Mouse (Mus musculus) heart, embryonic 15.5 days (tissue): ENCODE results near the gene Gm10964. TPM values are rescaled to one million over a fixed set of nuclear protein-coding genes. Genes with fewer than 3 reads are reported as not detected.
"Not testable (repeated sequence)": the region's sequence is repeated elsewhere in the genome, so short reads cannot be mapped to it uniquely, and the experiment has no call there.

Experiments
- ATAC-seq: fragments of 200-750 bp; cut with Nextera tagmentation; replicated peaks from 2 replicates; pipeline ENCODE4 v1.8.0; 2017; ENCODE audit warnings: low read depth, moderate TSS enrichment; ENCODE audit not compliant: insufficient number of reproducible peaks, insufficient read depth, low FRiP score
- H3K27ac ChIP-seq: fragments of 300-500 bp; sonication (generic); 2 replicates; pipeline ENCODE4 v1.5.1; 2015; ENCODE audit warnings: mild to moderate bottlenecking, inconsistent platforms
- H3K27me3 ChIP-seq: fragments of 300-500 bp; sonication (generic); 2 replicates; pipeline ENCODE4 v1.6.1; 2015; ENCODE audit warnings: inconsistent platforms
- H3K36me3 ChIP-seq: fragments of 300-500 bp; sonication (generic); 2 replicates; pipeline ENCODE4 v1.6.1; 2015; ENCODE audit warnings: mild to moderate bottlenecking, inconsistent platforms
- H3K4me1 ChIP-seq: fragments of 300-500 bp; sonication (generic); replicated peaks from 2 replicates; pipeline ENCODE4 v1.6.1; 2015; ENCODE audit warnings: inconsistent platforms
- H3K4me2 ChIP-seq: fragments of 300-500 bp; sonication (generic); 2 replicates; pipeline ENCODE4 v1.6.1; 2015; ENCODE audit warnings: inconsistent platforms, mild to moderate bottlenecking, moderate library complexity
- H3K4me3 ChIP-seq: fragments of 300-500 bp; sonication (generic); 2 replicates; pipeline ENCODE4 v1.5.1; 2015; ENCODE audit warnings: mild to moderate bottlenecking, inconsistent platforms
- H3K9ac ChIP-seq: fragments of 300-500 bp; sonication (generic); 2 replicates; pipeline ENCODE4 v1.6.1; 2015; ENCODE audit warnings: mild to moderate bottlenecking, inconsistent platforms
- H3K9me3 ChIP-seq: fragments of 300-500 bp; sonication (generic); replicated peaks from 2 replicates; pipeline ENCODE4 v1.6.1; 2016; ENCODE audit warnings: inconsistent platforms
- WGBS: fragments of 180-500 bp; shearing (Covaris S2); methylation state at CpG from one replicate; pipeline ENCODE4 v1.1.7; 2015; ENCODE audit warnings: mixed read lengths; 5-methylcytosine and 5-hydroxymethylcytosine counted together
- polyA plus RNA-seq: library from polyadenylated mRNA; unstranded; fragments of >200 nt; fragmentation: Nextera tagmentation; extraction: Ambion mirVana; gene quantifications from 2 replicates; pipeline ENCODE4 v1.2.1, GENCODE M21; 2015

The Gm10964 gene
- polyA plus RNA-seq, 1 experiment from 2014 or later, result not detected

DNA sequence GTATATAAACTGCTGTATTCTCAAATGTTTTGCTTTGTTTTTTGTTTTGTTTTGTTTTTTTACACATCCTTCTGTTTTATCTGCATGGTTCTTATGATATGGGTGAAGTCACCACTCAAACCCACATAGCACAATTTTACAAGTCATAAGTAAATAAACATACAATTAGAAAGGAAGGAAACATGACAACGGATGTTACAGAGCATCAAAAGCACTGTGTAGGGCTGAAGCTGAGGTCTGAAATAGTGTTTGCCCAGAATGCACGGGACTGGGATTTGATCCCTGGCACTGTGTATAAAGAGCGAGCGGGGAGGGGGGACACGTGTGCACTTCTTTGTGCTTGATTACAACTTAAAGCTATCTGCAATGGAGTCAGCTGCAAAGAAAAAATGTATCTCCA lies 41.6 kb downstream of the Gm10964 start:
- no peaks in the 10 kb centered on the region for H3K27me3 ChIP-seq
- no peak for ATAC-seq
- no peak overlapping the region for H3K9ac ChIP-seq
- H3K27ac ChIP-seq, result no peak overlapping the region
- H3K36me3 ChIP-seq, result peaks cover 14% of the 10 kb centered on the region
- no peak overlapping the region for H3K4me3 ChIP-seq
- no peaks in the 10 kb centered on the region for H3K9me3 ChIP-seq
- H3K4me2 ChIP-seq, result no peak overlapping the region
- 68% methylated on average over 5 of the region's 5 CpGs for WGBS
- H3K4me1 ChIP-seq, result peaks cover 27% of the 10 kb centered on the region

DNA sequence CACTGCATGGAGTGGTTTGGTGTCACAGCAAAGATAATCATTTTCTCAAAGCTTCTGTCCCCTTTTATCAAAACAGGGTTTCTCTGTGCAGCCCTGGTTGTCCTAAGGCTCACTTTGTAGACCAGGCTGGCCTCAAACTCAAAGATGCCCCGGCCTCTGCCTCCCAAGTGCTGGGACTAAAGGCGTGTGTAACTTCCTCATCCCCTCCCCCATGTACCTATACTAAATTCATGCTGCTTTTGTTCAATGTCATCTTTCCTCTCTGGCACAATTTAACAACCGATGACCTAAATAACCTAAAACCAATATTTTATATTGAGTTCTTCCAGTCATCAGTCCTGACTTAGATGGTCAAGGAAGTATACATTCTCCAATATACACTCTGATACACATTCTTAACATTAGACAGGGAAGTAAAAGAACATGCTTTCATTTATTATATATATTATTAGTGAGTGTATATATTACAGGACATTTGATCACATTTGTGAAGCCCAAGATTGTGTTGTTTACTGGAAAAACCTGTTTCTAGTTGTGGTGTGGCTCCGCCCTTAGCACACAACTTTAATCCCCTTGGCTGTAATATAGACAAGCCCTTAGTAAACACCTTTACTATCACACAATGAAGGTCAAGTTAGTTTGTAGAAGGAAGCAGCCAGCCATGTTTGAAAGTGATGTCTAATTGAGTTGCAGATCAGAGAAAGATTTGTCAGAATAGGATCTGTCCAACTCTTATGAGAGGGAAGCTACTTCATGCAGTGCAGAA lies 43.9 kb downstream of the Gm10964 start:
- no peak overlapping the region for H3K27ac ChIP-seq
- no peak for ATAC-seq
- WGBS, result 84% methylated on average over 4 of the region's 4 CpGs
- H3K9me3 ChIP-seq, result no peaks in the 10 kb centered on the region
- no peak overlapping the region for H3K4me2 ChIP-seq
- H3K9ac ChIP-seq, result no peak overlapping the region
- no peaks in the 10 kb centered on the region for H3K27me3 ChIP-seq
- no peak overlapping the region for H3K4me3 ChIP-seq
- H3K36me3 ChIP-seq, result peaks cover 2% of the 10 kb centered on the region; the same call in 1 of the 2 replicates
- peaks cover 35% of the 10 kb centered on the region for H3K4me1 ChIP-seq

DNA sequence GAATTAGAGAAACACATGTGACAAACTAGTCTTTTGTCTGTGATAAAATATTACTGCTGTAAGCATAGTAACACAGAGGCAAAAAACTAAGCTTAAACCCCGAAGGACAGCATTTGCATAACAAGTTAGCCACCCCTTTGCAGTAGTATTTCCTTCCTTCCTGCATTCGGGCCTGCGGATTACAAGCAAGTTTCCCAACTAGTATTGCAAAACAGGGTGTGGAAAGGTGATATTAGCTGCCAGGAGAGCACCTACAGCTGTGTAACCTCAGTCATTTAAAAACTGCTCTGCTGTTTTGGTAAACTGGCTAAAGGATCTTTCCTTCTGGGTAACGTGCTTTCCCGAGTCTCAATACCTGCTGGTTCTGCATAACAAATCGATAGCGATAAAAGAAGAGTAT lies 48.1 kb downstream of the Gm10964 start:
- H3K4me2 ChIP-seq, result no peak overlapping the region

DNA sequence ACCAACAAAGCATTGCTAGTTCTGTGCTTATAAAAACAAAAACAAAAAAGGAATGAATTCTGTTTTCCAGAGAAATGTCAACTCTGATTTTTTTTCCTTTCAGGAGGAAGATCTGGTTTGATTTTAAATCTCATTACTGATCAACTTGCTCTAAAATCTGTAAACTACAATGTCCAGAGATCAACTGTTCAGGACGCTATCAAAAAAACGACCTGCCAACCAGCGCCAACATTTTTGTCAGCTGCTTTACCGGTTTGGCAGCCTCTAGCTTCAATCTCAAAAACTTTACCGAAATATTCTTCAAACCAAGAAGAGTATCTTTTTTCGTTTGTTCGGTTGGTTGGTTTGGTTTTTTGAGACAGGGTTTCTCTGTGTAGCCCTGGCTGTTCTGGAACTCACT lies 49.9 kb downstream of the Gm10964 start:
- Histone ChIP-seq H3K27ac (peak overlapping the region; percentile 93; the same call in 1 of the 2 replicates), H3K4me2 (peak overlapping the region; percentile 73), H3K4me1 (peaks cover 31% of the 10 kb centered on the region), H3K9me3 (no peaks in the 10 kb centered on the region), H3K9ac (no peak overlapping the region), H3K36me3 (no peaks in the 10 kb centered on the region), H3K4me3 (peak overlapping the region; percentile 95), H3K27me3 (no peaks in the 10 kb centered on the region)
- WGBS, result 75% methylated on average over 7 of the region's 7 CpGs
- ATAC-seq, result no peak

More for the DNA sequence above, 48.1 kb downstream of the Gm10964 start:
- no peak overlapping the region for H3K4me3 ChIP-seq
- 65% methylated on average over 7 of the region's 7 CpGs for WGBS
- peaks cover 40% of the 10 kb centered on the region for H3K4me1 ChIP-seq
- no peaks in the 10 kb centered on the region for H3K9me3 ChIP-seq
- ATAC-seq, result no peak
- peak overlapping the region; percentile 24; the same call in 1 of the 2 replicates for H3K27ac ChIP-seq
- H3K36me3 ChIP-seq, result no peaks in the 10 kb centered on the region
- no peaks in the 10 kb centered on the region for H3K27me3 ChIP-seq
- no peak overlapping the region for H3K9ac ChIP-seq

DNA sequence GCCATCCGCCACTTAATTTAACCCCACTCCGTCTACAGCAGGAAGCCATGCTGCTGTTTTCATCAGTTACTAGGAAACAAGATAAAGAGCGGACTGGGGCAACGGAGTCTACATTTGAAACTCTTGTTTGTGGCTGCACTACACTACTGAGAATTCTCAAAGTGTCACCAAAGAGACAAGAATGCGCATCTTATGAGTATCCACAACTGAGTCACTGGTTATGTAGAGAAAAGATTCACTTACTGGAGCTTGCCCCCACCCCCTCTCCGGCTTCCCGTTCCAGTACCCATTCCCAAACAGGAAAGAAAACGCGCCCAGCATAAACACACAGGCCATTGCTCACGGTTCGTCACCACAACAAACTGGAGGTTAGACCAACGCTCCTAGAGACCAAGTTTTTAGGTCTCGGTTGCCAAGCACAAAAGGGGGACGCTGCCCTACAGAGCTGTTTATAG lies 50.8 kb downstream of the Gm10964 start:
- Histone ChIP-seq H3K4me1 (peaks cover 31% of the 10 kb centered on the region), H3K9me3 (no peaks in the 10 kb centered on the region), H3K9ac (peak overlapping the region; percentile 98), H3K27me3 (no peaks in the 10 kb centered on the region), H3K4me3 (peak overlapping the region; percentile 95), H3K4me2 (peak overlapping the region; percentile 73), H3K27ac (peak overlapping the region; percentile 93), H3K36me3 (no peaks in the 10 kb centered on the region)
- no peak for ATAC-seq
- under 1% methylated on average over 14 of the region's 14 CpGs for WGBS

DNA sequence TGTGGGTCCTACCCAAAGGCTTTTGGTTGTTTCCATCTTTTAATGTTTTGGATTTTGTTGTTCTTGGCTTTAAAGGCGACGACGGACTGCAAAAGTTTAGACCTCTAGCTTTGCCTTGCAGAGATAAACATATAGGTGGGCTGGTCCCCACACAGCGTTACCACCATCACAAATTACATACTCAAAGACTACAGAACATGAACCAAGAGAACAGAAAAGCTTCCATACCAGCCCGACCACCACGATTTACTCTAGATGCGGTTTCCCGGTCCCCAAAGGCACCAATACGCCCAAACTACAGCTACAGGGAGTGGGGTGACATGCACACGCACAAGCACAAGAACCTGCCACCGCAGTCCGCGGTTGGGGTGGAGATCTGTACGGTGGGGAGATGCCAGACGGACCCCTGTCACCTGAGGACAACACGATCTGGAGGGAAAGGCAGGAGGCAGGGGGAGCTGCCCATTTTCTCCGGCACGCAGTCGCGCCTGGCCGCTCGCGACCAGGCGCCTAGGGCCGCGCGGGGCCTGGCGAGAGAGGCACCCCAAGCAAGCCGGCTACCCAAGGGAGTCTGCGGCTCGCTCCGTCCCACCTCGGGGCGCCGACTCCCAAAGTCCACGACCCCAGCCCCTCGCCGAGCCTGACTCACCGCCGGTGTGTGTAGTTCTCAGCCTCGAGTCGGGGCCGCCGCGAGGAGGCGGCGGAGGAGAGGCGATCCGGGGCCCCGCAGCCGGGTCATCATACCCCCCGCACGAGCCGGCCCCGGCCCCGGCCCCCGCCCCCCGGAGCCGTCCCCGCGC lies 51.4 kb downstream of the Gm10964 start:
- Histone ChIP-seq H3K4me3 (peak overlapping the region; percentile 95), H3K36me3 (no peaks in the 10 kb centered on the region), H3K27me3 (no peaks in the 10 kb centered on the region), H3K9ac (peak overlapping the region; percentile 98), H3K4me2 (peak overlapping the region; percentile 73), H3K9me3 (no peaks in the 10 kb centered on the region), H3K27ac (peak overlapping the region; percentile 93), H3K4me1 (peaks cover 29% of the 10 kb centered on the region)
- under 1% methylated on average over 54 of the region's 61 CpGs for WGBS
- peak; percentile 70 for ATAC-seq

DNA sequence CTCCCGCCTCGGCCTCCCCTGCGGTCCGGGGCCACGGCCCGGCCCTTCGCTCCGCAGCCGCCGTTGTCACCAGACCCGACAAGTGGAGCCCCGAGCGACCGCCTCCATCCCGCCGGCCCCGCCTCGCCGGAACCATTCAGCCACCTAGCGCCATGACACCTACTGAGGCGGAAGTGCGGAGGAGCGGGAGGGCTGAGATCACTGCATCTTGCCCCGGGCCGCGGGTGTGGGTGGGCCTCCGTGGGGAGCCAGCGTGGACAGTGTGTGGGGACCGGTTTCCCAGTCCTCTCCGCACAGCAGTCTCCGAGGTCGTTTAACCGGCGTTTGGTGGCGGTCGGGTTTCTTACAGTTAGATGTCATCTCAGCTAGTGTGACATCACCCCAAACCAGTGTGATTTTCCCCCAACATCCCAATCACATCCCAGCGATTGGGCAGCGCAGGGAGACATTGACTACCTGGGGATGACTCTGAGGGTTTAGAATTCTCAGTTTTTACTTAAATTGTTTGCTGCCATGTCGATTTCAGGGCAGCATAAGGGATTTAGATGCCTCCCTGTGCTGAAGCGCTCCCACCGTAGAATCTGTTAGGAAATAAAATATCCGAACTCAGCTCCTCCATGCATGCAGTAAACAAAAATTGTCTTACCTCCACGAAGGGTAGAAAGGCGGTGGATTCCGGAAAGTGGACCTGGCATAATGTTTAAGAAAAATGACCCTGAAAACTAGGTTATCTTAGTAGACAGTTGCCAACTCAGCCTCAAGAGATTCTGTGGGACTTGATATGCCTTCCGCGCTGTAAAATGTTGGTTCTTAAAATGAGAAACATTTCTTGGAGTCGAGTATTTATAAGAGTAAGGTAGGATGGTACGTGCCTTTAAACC lies 52.3 kb downstream of the Gm10964 start, which contains the start of gene Hipk1:
TSS of gene Hipk1 (minus strand) at position 334 of the 881 bp plus-strand sequence.
- no peaks in the 10 kb centered on the region for H3K9me3 ChIP-seq
- peak; percentile 93 for ATAC-seq
- 9% methylated on average over 49 of the region's 49 CpGs for WGBS

DNA sequence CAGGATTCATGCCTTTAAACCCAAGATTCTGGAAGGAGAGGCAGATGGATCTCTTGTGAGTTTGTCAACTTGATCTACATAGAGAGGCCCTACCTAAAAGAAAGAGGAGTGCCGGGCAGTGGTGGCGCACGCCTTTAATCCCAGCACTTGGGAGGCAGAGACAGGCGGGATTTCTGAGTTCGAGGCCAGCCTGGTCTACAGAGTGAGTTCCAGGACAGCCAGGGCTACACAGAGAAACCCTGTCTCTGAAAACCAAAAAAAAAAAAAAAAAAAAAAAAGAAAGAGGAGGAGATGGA lies 52.9 kb downstream of the Gm10964 start:
- 71% methylated on average over 5 of the region's 5 CpGs for WGBS
- peak overlapping the region; percentile 93; the same call in 1 of the 2 replicates for H3K27ac ChIP-seq
- not testable (repeated sequence) for H3K36me3 ChIP-seq, ATAC-seq, H3K27me3 ChIP-seq, H3K9me3 ChIP-seq, H3K9ac ChIP-seq
- peaks cover 27% of the 10 kb centered on the region for H3K4me1 ChIP-seq
- peak overlapping the region; percentile 73; the same call in 1 of the 2 replicates for H3K4me2 ChIP-seq
- H3K4me3 ChIP-seq, result peak overlapping the region; percentile 95; the same call in 1 of the 2 replicates

More for the DNA sequence above, 52.3 kb downstream of the Gm10964 start, which contains the start of gene Hipk1:
- H3K27ac ChIP-seq, result peak within 1 kb of the TSS; percentile 93
- H3K4me2 ChIP-seq, result peak within 1 kb of the TSS; percentile 73
- H3K36me3 ChIP-seq, result no peaks in the 10 kb centered on the region
- H3K9ac ChIP-seq, result peak within 1 kb of the TSS; percentile 98
- peak within 1 kb of the TSS; percentile 95 for H3K4me3 ChIP-seq
- peaks cover 29% of the 10 kb centered on the region for H3K4me1 ChIP-seq
- H3K27me3 ChIP-seq, result no peaks in the 10 kb centered on the region

DNA sequence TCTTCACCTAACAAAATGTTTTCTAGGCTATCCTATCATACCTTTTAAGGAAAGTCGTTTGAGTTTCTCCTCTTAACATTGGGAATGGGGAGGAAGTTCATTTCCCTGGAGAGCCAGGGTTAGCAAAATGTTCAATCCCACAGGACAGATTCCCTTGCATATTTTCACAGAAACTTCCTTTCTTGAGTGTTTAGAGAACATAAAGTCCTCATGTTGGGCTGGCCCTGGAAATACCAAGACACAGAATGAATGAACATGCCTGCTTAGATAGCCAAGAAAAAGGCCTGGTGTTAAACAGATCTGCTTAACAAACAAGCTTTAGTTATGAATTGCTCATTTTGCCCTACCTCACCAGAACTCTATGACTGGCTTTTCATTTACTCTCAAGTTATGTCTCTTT lies 53.4 kb downstream of the Gm10964 start:
- Histone ChIP-seq H3K36me3 (no peaks in the 10 kb centered on the region), H3K4me3 (no peak overlapping the region), H3K27me3 (no peaks in the 10 kb centered on the region), H3K4me2 (no peak overlapping the region), H3K9me3 (no peaks in the 10 kb centered on the region), H3K9ac (no peak overlapping the region), H3K27ac (no peak overlapping the region), H3K4me1 (peaks cover 22% of the 10 kb centered on the region)
- ATAC-seq, result no peak
- WGBS, result 63% methylated on average over 1 of the region's 1 CpGs
